Mouse (Mus musculus) ES-E14 (cell line): ENCODE measurements around the gene Plekhg1.

ENCODE experiments used
- CHD2 ChIP-seq: IDR thresholded peaks from 2 replicates; pipeline ENCODE4 v1.6.1; 2014; ENCODE audit warnings: mild to moderate bottlenecking, low read depth, low read length, inconsistent platforms
- HCFC1 ChIP-seq: IDR thresholded peaks from 2 replicates; pipeline ENCODE4 v1.6.1; 2012; ENCODE audit warnings: low read length, inconsistent platforms, borderline replicate concordance; ENCODE audit not compliant: insufficient read depth
- MAFK ChIP-seq: IDR thresholded peaks from 2 replicates; pipeline ENCODE4 v1.6.1; 2014; ENCODE audit warnings: mild to moderate bottlenecking, low read depth, low read length, inconsistent platforms; ENCODE audit not compliant: insufficient read depth
- ZC3H11A ChIP-seq: IDR thresholded peaks from 2 replicates; pipeline ENCODE4 v1.6.1; 2012; ENCODE audit warnings: low read depth, mild to moderate bottlenecking, inconsistent platforms, low read length, borderline replicate concordance
- ZNF384 ChIP-seq: IDR thresholded peaks from 2 replicates; pipeline ENCODE4 v1.6.1; 2012; ENCODE audit warnings: low read depth, low read length, inconsistent platforms

DNA sequence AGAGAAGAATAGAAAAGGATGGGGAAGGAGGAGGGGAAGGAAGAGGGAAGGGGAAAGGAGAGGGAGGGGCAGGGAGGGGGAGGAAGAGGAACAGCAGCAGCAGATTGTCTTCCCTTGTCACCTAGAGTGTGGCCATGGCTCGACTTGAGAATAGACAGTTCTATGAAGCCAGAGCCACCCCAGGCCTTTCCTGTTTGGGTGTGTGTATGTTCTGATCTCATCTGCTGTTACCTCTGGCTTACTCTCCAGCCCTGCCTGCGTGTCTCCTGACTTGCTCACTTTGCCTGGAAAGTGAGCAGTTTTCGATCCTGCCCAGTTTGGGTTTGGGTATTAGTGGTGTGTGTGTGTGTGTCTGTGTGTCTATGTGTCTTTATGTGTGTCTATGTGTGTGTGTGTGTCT is 23.0 kb downstream of the Plekhg1 start:
- TF ChIP-seq CHD2 (no peak), MAFK (no peak), HCFC1 (no peak), ZNF384 (no peak), ZC3H11A (no peak)
